Mouse (Mus musculus) G1E (cell line): Measurements from ENCODE around the gene Prss33. TPM values are rescaled to one million over a fixed set of nuclear protein-coding genes. Genes with fewer than 3 reads are reported as not detected.

ENCODE experiments used
- ATAC-seq: 2 replicates; pipeline ENCODE4 v1.8.0; 2016; ENCODE audit warnings: mild to moderate bottlenecking; ENCODE audit not compliant: insufficient number of reproducible peaks, poor library complexity, low FRiP score, severe bottlenecking; ENCODE audit errors: extremely low read depth
- DNase-seq: peaks from one replicate; pipeline ENCODE4 v3.0.0; 2012; ENCODE audit warnings: low spot score
- H3K27me3 ChIP-seq: 2 replicates; pipeline ENCODE4 v1.6.1; 2012; ENCODE audit warnings: mild to moderate bottlenecking, low read length, inconsistent platforms; ENCODE audit not compliant: insufficient read depth
- H3K36me3 ChIP-seq: replicated peaks from 2 replicates; pipeline ENCODE3; 2012; ENCODE audit warnings: mild to moderate bottlenecking, inconsistent platforms
- H3K4me1 ChIP-seq: 2 replicates; pipeline ENCODE4 v1.6.1; 2012; ENCODE audit warnings: low read depth, low read length, inconsistent platforms, mixed read lengths; ENCODE audit not compliant: insufficient read depth
- H3K4me3 ChIP-seq: 2 replicates; pipeline ENCODE4 v1.5.1; 2012; ENCODE audit warnings: low read depth, mild to moderate bottlenecking, inconsistent platforms, low read length, moderate library complexity, mixed read lengths
- H3K9me3 ChIP-seq: replicated peaks from 2 replicates; pipeline ENCODE4 v1.6.1; 2012; ENCODE audit warnings: inconsistent platforms
- CTCF ChIP-seq: IDR thresholded peaks from 2 replicates; pipeline ENCODE4 v1.5.1; 2012; ENCODE audit warnings: low read depth, low read length, inconsistent platforms, mixed read lengths
- GATA1 ChIP-seq: IDR thresholded peaks from 2 replicates; pipeline ENCODE4 v1.6.1; 2012; ENCODE audit warnings: borderline replicate concordance, low read length, inconsistent platforms, mixed read lengths
- GATA2 ChIP-seq: IDR thresholded peaks from 2 replicates; pipeline ENCODE4 v1.6.1; 2012; ENCODE audit warnings: low read depth, low read length, inconsistent platforms, borderline replicate concordance
- POLR2AphosphoS5 ChIP-seq: IDR thresholded peaks from 2 replicates; pipeline ENCODE4 v1.6.1; 2012; ENCODE audit warnings: low read depth, low read length, inconsistent platforms; ENCODE audit not compliant: insufficient replicate concordance
- TAL1 ChIP-seq: conservative IDR thresholded peaks from 2 replicates; pipeline ENCODE4 v1.6.1; 2012; ENCODE audit warnings: low read depth, low read length, inconsistent platforms, mixed read lengths
- polyA plus RNA-seq: library from polyadenylated mRNA; stranded (reverse); fragments of >175 nt; gene quantifications from 2 replicates; pipeline ENCODE4 v1.2.3, GENCODE M21; 2012
- total RNA-seq, 2 experiments: library from RNA; stranded (forward) in 1 of 2; stranded (reverse) in 1 of 2; fragments of 200-1000 nt in 1 of 2; fragments of >200 nt in 1 of 2; fragmentation: Nextera tagmentation in 1 of 2; gene quantifications; 2 replicates each; pipeline ENCODE4 v1.2.3; 2014 to 2017

The Prss33 gene
- total and polyA plus RNA-seq, 3 experiments: 0.11 TPM; not detected in 2

GRCm38 (mm10) chr17:23867756-23868155 is 31.9 kb upstream of the Prss33 start, which contains the start of gene Prss21:
TSS of gene Prss21 (plus strand) at chr17:23868056.
- Histone ChIP-seq H3K4me3 (no peak within 1 kb of the TSS), H3K9me3 (0 out of 2 replicates have a peak, but pooled peaks cover 2% of the 10 kb centered on the region), H3K4me1 (no peaks in the 10 kb centered on the region), H3K36me3 (no peaks in the 10 kb centered on the region), H3K27me3 (peaks cover 8% of the 10 kb centered on the region)
- no peak for TF ChIP-seq POLR2AphosphoS5
- no peak for TF ChIP-seq CTCF
- TF ChIP-seq TAL1: no peak
- DNase-seq (no peak), ATAC-seq (no peak)

GRCm38 (mm10) chr17:23862926-23863325 is 27.1 kb upstream of the Prss33 start:
- no peak overlapping the region for H3K4me3 ChIP-seq
- no peaks in the 10 kb centered on the region for H3K4me1 ChIP-seq
- no peak for TF ChIP-seq GATA2
- no peak for TF ChIP-seq POLR2AphosphoS5
- no peak for TF ChIP-seq GATA1
- TF ChIP-seq CTCF: no peak
- no peak for TF ChIP-seq TAL1
- DNase-seq (no peak), ATAC-seq (no peak)
- peaks cover 26% of the 10 kb centered on the region for H3K27me3 ChIP-seq
- H3K9me3 ChIP-seq: 0 out of 2 replicates have a peak, but pooled peaks cover 2% of the 10 kb centered on the region
- H3K36me3 ChIP-seq: no peaks in the 10 kb centered on the region

DNA sequence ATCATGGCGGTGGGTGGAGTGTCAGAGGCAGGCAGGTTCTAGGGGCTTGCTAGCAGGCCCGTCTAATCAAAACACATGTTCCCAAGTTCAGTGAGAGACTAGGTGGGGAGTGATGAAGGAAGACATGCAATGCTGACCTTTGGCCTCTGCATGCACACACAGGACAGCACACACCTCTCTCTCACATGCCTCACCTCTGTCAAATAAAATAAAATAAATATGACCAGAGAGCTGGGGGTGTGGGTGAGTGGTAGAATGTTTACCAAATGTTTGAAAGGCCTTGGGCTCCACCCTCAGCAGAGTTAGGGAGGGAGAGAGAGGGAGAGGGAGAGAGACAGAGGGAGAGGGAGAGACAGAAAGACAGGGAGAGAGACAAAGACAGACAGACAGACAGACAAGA is 22.1 kb upstream of the Prss33 start:
- peaks cover 35% of the 10 kb centered on the region for H3K27me3 ChIP-seq
- no peaks in the 10 kb centered on the region for H3K9me3 ChIP-seq
- no peak for TF ChIP-seq TAL1
- TF ChIP-seq GATA1: no peak
- no peak for TF ChIP-seq CTCF
- TF ChIP-seq GATA2: no peak
- no peak for TF ChIP-seq POLR2AphosphoS5
- H3K4me1 ChIP-seq: peaks cover 7% of the 10 kb centered on the region
- H3K36me3 ChIP-seq: no peaks in the 10 kb centered on the region
- ATAC-seq: no peak
- no peak for DNase-seq
- H3K4me3 ChIP-seq: no peak overlapping the region

DNA sequence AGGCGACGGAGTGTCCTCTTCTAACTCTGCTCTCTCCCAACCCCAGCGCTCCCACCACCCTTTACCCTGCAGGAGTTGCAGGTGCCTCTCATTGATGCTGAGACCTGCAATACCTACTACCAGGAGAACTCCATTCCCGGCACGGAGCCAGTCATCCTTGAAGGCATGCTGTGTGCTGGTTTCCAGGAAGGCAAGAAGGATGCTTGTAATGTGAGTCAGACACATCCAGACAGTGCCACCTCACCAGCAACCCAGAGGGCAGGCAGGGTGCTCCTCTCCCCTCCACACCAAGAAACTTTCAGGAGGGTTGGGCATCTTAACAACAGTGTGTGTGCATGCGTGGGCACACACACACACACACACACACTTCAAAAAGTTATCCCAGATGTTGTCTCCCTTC is 21.3 kb upstream of the Prss33 start:
- Histone ChIP-seq H3K4me1 (peaks cover 7% of the 10 kb centered on the region), H3K4me3 (no peak overlapping the region), H3K27me3 (peaks cover 33% of the 10 kb centered on the region), H3K9me3 (no peaks in the 10 kb centered on the region), H3K36me3 (no peaks in the 10 kb centered on the region)
- no peak for ATAC-seq
- no peak for DNase-seq
- TF ChIP-seq GATA1 (no peak), TAL1 (no peak), CTCF (no peak), POLR2AphosphoS5 (no peak)

- TF ChIP-seq POLR2AphosphoS5 (no peak), GATA2 (no peak), TAL1 (no peak), GATA1 (no peak), CTCF (no peak)
- no peaks in the 10 kb centered on the region for H3K9me3 ChIP-seq
- peaks cover 7% of the 10 kb centered on the region for H3K4me1 ChIP-seq
- peaks cover 17% of the 10 kb centered on the region for H3K27me3 ChIP-seq
- no peaks in the 10 kb centered on the region for H3K36me3 ChIP-seq
- no peak overlapping the region for H3K4me3 ChIP-seq
- no peak for DNase-seq
- no peak for ATAC-seq
Measured at GRCm38 (mm10) chr17:23854229-23854765, 18.4 kb upstream of the Prss33 start.

DNA sequence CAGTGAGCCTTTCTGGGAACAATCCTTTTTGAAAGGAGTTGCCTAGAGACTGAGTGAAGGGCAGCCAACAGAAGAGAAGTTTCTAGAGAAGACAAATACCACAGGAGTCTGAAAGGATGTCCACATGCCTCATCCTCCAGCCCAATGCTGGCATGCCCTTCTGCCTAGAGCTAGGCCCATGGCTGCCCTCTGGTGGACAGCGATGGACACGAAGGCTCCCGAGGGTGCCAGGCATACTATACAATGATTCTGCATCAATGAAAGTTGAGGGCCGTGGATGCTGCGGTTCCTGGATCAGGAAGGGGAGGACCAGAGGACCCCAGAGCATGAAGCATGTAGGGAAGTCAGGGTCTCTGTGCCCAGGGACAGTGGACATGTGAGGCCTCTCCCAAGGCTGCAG is 17.4 kb upstream of the Prss33 start:
- TF ChIP-seq CTCF (peak; percentile 57), GATA2 (no peak), POLR2AphosphoS5 (no peak), GATA1 (no peak)
- no peak overlapping the region for H3K4me3 ChIP-seq
- H3K27me3 ChIP-seq: peaks cover 14% of the 10 kb centered on the region
- ATAC-seq (peak; percentile 45), DNase-seq (peak; percentile 40)
- peaks cover 7% of the 10 kb centered on the region for H3K4me1 ChIP-seq
- no peaks in the 10 kb centered on the region for H3K36me3 ChIP-seq
- no peaks in the 10 kb centered on the region for H3K9me3 ChIP-seq
